Mouse (Mus musculus): ENCODE data around the gene Selenow.

Selenow gene

DNA sequence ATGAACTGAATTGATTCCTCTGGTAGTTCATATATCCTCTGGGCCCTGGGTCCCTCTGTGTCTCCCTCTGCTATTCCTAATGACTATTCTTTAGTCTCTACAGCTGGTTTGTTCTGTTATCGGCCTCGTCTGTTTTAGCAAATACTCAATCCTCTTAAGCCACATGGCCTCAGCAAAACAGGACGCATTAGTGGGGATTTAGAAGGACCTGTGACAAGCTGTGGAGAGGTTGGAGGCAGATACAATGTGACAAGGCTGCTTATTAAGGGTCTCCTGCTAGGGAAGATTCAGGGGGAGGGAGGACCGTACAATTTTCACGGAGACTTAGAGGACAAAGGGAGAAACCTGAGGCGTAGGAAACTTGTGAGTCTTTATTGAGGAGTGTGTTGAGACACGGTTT lies 16.3 kb downstream of the Selenow start:
- DNase-seq (ENCODE audit: low spot score): no peak

DNA sequence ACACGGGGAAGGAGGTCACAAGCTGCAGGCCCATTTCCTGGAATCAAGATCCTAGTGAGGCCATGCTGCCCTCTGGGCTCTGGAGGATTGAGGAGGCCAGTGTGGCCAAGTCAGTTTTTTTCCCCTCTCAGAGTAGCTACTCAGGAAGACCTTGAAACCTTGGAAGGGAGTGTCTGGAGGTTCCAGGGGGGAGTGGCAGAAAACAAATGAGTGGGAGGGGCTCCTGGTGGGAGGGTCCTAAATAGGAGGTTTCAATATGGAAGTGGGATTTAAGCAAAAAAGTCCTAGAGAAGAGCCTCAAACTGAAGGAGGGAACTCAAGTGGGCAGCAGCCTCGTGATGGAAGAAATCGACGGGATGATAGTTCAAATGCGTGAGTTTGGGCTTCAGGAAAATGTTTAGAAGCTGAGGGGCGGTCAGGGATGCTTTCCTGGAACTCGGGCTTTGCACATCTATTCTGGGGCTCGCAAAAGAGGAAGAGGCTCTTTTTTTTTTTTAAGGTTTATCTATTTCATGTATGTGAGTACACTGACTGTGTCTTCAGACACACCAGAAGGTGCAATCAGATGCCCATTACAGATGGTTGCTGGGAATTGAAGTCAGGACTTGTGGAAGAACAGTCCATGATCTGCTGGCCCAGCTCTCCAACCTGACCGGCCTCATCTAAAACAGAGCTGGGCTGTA lies 20.7 kb downstream of the Selenow start:
- DNase-seq (ENCODE audit: low spot score): no peak

DNA sequence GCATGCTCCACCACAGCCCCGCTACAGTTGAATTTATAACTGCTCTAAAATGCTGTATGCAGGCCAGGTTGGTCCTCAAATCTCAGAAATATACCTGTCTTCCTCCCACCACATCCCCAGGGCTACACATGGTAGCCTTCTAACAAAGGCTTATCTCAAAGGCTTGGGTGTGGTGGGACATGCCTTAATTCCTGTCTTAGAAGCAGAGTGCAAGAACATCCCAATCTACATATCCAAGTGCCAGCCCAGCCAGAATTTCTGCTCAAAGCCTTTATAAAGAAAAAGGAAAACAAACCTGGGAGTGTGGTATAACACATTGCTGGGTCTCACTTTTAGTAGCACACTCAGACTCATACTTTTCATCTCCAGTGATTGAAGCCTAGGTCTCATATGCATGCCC lies 28.0 kb downstream of the Selenow start:
- DNase-seq (ENCODE audit: low spot score): no peak

DNA sequence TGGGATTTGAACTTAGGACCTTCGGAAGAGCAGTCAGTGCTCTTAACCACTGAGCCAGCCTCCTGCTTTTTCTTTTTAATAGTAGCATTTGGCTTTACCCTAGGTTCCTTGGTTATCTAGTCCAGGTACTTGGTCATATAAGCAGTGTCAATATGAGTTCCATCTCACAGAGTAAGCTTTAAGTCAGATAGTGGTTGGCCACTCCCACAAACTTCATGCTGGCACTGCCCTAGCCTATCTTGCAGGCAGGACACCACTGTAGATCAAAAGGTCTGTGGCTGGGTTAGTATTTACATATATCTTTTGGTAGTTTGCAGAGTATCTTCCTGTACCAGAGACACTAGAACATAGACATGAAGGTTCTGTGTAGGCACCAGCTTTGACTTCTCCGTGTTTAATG lies 38.1 kb downstream of the Selenow start:
- no peak for DNase-seq (ENCODE audit: low spot score)

DNA sequence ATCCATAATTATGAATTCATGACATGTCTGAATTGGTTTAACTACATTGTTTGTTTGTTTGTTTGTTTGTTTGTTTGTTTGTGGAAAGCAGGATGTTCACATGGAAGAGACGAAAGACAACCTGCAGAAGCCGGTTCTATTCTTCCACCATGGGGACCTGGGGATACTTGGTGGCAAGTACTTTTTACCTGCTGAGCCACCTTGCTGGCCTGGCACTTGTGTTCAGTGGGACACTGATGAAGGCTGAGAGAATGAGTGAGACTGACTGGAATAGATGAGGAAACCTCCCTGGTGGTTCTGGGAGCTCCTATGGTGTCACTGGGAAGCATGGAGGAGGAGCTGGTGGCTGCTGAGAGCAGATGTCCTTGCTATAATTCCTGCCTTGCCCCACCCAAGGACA lies 39.9 kb downstream of the Selenow start, which contains the start of gene Crxos:
Crxos (plus strand) TSS at position 301 of the 400 bp plus-strand sequence.
- DNase-seq (ENCODE audit: low spot score): no peak

DNA sequence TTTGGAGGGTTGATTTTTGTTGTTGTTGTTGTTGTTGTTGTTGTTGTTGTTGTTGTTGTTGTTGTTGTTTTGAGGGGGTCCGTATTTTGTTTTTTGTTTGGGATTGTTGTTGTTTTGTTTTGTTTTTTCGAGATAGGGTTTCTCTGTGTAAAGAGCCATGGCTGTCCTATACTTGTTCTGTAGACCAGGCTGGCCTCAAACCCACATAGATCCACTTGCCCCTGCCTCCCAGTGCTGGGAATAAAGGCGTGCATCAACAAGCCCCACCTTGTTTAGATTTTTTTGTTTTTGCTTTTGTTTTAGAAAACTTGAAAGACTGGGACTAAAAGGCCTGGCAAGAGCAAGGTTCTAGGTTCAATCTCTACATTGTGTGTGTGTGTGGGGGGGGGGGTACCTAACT lies 40.4 kb downstream of the Selenow start:
- DNase-seq (ENCODE audit: low spot score): no peak

DNA sequence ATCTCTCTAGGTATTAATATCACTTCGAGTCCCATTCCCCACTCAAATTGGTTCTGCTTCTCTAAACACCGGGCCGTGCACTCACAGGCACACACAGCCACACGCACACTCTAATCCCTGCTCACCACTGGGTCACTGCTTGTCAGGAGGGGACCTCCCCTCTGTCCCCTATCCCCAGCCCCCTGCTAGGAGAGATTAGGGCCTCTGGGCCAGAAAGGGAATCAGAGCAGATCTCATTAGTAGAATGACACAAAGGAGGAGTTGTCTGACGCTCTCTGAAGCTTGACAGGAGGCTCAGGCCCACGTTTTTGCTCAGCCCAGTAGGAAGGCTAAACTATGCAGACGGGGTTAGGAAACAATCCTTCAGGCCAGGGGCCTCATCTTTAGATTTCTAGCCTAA lies 40.8 kb downstream of the Selenow start:
- no peak for DNase-seq (ENCODE audit: low spot score)

DNA sequence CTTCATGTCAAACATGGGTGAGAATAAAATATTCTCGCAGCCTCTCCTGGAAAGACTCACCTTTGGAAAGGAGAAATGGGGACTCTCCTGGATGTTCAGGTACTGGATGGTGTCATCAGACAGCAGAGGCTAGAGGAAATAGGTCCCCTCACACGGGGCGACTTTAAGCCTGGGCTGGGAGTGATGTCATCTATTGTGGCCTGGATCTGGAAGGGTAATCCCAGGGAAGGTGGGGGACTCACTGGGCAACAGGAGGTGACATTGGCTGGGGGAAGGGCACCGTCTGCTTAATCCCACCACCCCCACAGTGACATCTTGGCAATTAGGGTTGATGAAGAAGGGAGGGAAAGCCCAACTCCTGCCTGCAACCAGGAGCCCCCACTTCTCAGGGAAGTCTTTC lies 42.4 kb downstream of the Selenow start, which contains the start of gene Crx:
Crx (minus strand) TSS at position 213 of the 400 bp plus-strand sequence.
- no peak for DNase-seq (ENCODE audit: low spot score)
